Comparison of ENCODE assay signal across 8 mouse cellular contexts in genomic region chr11:35838345-35839338, GRCm38 (mm10). TPM values are rescaled to one million over a fixed set of nuclear protein-coding genes. Genes with fewer than 3 reads are reported as not detected.
DNase-seq lines count a peak whose midpoint lies in the region; ATAC-seq lines count a peak whose summit lies in the region.

No protein-coding gene starts in this region.

- DNase-seq in R1 (ENCODE audit: low read depth, low spot score), result peak; percentile 89
- peak; percentile 76 to 81 for DNase-seq in cerebellum, postnatal 36 days
- peak; percentile 92 for DNase-seq in gastrocnemius, adult 18-20 months (ENCODE audit: low spot score)
- DNase-seq in left cerebral cortex, adult 11 months (ENCODE audit: low spot score), result peak; percentile 61
- peak; percentile 96 for DNase-seq in lung, postnatal 36 days
- DNase-seq in retina, embryonic 14.5 days (ENCODE audit: low spot score), result peak; percentile 90
- peak; percentile 77 to 79 for DNase-seq in thymus, postnatal 36 days

- peaks cover 8% of the 10 kb centered on the region; the same call in 1 of the 2 replicates for H3K36me3 ChIP-seq in hindbrain, embryonic 16.5 days (ENCODE audit: control insufficient read depth, insufficient read depth, low read length)

- WGBS in hindbrain, embryonic 16.5 days, result 15% methylated on average over 28 of the region's 28 CpGs

- H3K9ac ChIP-seq in hindbrain, embryonic 16.5 days (ENCODE audit: low read depth, low read length), result peak overlapping the region; percentile 44

- H3K27ac ChIP-seq in hindbrain, embryonic 16.5 days (ENCODE audit: low read depth, low read length), result peak overlapping the region; percentile 1; the same call in 1 of the 2 replicates

- H3K4me2 ChIP-seq in hindbrain, embryonic 16.5 days (ENCODE audit: low read length), result peak overlapping the region; percentile 61

- H3K4me3 ChIP-seq in hindbrain, embryonic 16.5 days (ENCODE audit: low read length), result peak overlapping the region; percentile 33

- H3K9me3 ChIP-seq in hindbrain, embryonic 16.5 days (ENCODE audit: control insufficient read depth, low read length), result no peaks in the 10 kb centered on the region

- peak; percentile 74 for ATAC-seq in hindbrain, embryonic 16.5 days

- no peaks in the 10 kb centered on the region for H3K27me3 ChIP-seq in hindbrain, embryonic 16.5 days (replicated peaks; ENCODE audit: control insufficient read depth, insufficient read depth, low read length)

- peaks cover 2% of the 10 kb centered on the region for H3K4me1 ChIP-seq in hindbrain, embryonic 16.5 days (ENCODE audit: control insufficient read depth, insufficient read depth, low read depth, low read length)

RNA-seq across cellular contexts. Expression of gene Rars, which starts 4.3 kb away (rescaled TPM):
- 10 to 100 TPM; 37.3 to 39.1 TPM for total RNA-seq in gastrocnemius, adult 18-20 months (2021)
- polyA plus RNA-seq in hindbrain, embryonic 16.5 days (2015; fragmentation: Nextera tagmentation; extraction: Ambion mirVana), result 64.9 and 70.3 TPM in 2 replicates

RNA-seq across cellular contexts. Expression of gene Fbll1, which starts 40.0 kb away (rescaled TPM):
- not detected for total RNA-seq in gastrocnemius, adult 18-20 months (2021)
- polyA plus RNA-seq in hindbrain, embryonic 16.5 days (2015; fragmentation: Nextera tagmentation; extraction: Ambion mirVana), result 4.8 and 12.2 TPM in 2 replicates

Comparison
In these comparisons a context has a peak if more than half of its experiments do, and no peak if none do; other contexts are left out.
1. Peak in every context shown above with its lines: DNase-seq, ATAC-seq, H3K4me3 ChIP-seq and H3K27ac ChIP-seq.